Mouse (Mus musculus) kidney, adult 9 months (tissue): Measurements from ENCODE around the gene Olfr597.
"Not testable (repeated sequence)": the region's sequence is repeated elsewhere in the genome, so short reads cannot be mapped to it uniquely, and the experiment has no call there.

Experiments
- DNase-seq: peaks from one replicate; pipeline ENCODE4 v3.0.0; 2022

Olfr597 gene

DNA sequence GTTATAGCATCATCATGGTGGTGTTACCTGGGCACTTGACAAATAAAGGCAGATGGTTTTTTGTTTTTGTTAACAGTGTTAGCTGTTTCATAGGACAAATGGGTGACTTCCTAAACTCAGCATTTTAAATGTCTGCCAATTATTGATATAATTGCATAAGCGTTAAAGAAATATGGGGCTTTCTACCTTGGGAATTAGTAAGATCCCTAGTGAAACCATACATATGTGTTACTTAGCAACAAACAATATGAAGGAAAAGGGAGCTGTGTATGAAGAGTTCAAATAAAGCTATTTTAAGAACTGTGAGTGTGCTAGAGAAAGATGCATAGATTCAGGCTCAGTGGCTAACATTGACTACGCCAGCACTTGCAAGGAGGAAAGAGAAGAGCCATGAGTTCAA, at the start of gene Olfr597:
Gene Olfr597, plus strand, starts transcription at position 301 of the 400 bp plus-strand sequence.
- not testable (repeated sequence) for DNase-seq

DNA sequence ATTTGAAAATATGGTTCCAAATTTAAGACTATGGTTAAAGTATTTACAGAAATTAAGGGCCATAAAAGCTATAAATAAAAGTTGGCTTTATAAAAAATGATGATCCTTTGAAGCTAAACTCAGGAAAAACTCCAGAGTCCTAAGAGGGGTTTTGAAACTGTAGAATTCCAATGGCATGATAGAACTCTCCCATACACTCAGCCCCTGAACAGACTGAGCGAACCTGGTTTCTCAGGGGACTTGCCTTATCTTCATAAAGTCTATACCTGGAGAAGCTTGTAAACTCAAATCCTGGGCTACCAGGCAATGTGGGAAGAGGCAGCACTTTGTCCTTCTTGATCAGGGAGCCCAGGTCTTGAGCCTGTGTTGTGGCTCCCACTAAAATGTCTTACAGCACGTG, 10.8 kb upstream of the Olfr597 start, which contains the start of gene Olfr596:
Gene Olfr596, plus strand, starts transcription at position 301 of the 400 bp plus-strand sequence.
- DNase-seq = not testable (repeated sequence)

DNA sequence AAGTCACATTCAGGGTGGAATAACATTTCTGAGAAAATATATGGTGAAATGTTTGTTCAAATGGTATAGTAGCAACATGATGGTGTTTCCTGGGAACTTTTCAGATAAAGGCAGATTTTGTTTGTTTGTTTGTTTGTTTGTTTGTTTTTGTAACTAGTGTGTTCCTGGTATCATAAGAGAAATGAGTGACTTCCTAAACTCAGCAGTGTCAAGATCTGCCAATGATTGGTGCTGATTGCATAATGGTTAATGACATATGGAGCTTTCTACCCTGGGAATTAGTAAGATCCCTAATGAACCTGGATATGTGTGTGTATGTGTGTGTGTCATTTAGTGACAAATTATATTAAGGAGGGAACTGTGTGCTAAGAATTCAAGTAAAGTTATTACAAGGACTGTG, 7.2 kb downstream of the Olfr597 start, which contains the start of gene Olfr598:
Gene Olfr598, plus strand, starts transcription at position 301 of the 400 bp plus-strand sequence.
- no peak for DNase-seq

GRCm38 (mm10) chr7:103335617-103336016, 19.5 kb downstream of the Olfr597 start, which contains the start of gene Olfr599:
Gene Olfr599 (plus strand): TSS chr7:103335917.
- DNase-seq = no peak

- DNase-seq = no peak
These were observed 33.5 kb downstream of the Olfr597 start, which contains the start of gene Olfr600 for GRCm38 (mm10) chr7:103349569-103349968. Gene Olfr600 (minus strand): TSS chr7:103349669.

DNA sequence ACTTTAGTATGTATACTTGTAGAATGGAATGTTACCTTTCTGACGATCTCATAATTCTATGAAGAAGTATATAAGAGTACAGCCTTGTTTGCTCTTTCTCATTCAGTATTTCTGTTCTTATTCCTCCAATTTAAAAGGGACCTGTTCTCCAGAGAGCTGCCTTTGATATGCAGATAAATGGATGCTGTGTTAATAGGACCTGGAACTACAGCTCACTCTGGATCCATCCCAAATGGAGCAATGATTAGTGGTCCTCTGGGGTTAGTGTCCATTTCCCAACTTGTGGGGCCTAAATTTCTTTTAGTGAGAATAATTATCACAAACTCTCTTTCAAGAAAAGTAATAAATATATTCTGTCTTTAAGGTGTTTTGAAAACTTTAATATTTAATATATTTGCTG, 46.4 kb downstream of the Olfr597 start, which contains the start of gene Olfr601:
Gene Olfr601, minus strand, starts transcription at position 101 of the 400 bp plus-strand sequence.
- no peak for DNase-seq
